Mouse (Mus musculus) CD4-positive naive resting alpha-beta T cell, adult 76 days (primary cell): ENCODE measurements around the gene Chrna1. TPM values are rescaled to one million over a fixed set of nuclear protein-coding genes. Genes with fewer than 3 reads are reported as not detected.

Experiments used
- total RNA-seq: library from RNA; stranded (reverse); gene quantifications from one replicate; pipeline ENCODE4 v1.2.4, GENCODE M21; 2023

Chrna1 gene
- total RNA-seq = 0.12 TPM

DNA sequence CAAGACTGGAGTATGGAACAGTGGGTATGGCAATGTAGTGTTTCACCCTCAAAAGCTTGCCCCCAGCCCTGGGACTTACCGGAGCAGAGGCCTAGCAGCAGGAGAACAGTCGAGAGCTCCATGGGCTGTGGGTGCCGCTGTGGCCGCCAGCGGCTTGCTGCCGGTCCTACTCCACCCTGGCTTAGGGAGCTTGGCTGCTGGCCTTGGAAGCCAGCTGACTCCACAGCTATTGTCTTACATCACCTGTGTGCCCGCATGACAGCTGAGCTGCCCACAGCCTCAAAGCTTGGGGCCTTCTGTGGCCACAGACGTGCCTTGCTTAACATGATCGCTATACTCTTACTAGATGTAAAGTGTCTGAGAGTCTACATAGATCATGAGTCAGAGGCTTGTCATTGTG lies at the start of gene Chrna1:
Gene Chrna1 (minus strand): TSS at position 173 of the 400 bp plus-strand sequence.

DNA sequence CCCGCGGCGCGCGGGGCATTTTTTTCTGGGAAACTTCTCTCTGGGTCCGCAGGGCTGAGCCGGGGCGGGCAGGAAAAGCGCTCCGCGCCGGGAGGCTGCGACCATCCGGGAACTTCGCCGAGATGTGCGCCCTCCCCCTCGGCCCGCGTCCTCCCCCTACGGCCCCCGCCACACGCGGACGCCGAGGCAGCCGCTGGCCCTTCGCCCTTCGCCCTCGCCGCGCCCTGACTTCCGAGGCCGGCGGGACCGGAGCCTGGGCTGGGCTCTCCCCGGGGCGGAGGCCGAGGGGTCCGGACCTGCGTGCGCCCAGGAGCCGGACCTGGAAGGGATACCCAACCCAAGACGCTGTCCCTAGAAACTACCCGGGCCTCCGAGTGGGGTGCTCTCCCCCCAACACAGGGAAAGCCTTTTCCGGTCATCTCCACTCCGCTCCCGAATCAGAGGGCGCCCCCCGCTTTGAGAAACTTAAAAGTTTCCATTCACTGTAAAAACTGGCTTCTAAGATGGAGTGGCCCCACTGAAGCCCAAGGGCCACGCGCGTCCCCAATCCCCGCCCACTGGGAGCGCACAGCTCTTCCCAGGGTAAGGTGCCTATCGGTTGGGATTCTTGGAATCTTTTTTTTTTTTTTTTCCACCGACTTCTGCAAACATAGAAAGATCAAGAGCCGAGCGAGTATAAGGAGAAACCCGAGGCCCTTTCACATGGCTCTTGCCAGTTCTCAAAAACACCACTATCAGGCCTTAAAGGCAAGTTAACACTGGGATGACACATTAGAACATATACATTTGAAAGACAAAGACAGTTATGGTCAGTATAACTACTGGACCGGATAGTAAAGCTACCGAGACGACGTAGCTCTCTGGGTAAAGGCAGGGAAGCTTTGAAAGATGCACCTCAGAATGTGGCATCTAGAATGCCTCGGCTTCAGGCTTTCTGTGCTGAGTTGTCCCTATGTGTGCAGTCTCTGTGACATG lies 50.5 kb downstream of the Chrna1 start, which contains the start of gene Wipf1:
Gene Wipf1 (minus strand): TSS at position 379 of the 975 bp plus-strand sequence.

Other genes with a start within 250 kb of the Chrna1 start
- gene Gpr155, start 193.8 kb downstream of the Chrna1 start, total RNA-seq = 13.2 TPM
- 154 TPM for gene Wipf1, start 50.6 kb downstream of the Chrna1 start, total RNA-seq
- gene Chn1, start 195.0 kb upstream of the Chrna1 start, total RNA-seq = 0.29 TPM